Mouse (Mus musculus) brain, embryonic 14.5 days (tissue): ENCODE measurements around the gene Pimreg.

Experiments used
- CTCF ChIP-seq: fragments of 200-500 bp; IDR thresholded peaks from 2 replicates; pipeline ENCODE4 v1.5.1; 2012; ENCODE audit warnings: inconsistent platforms, mild to moderate bottlenecking, moderate library complexity, borderline replicate concordance; ENCODE audit not compliant: insufficient read depth, insufficient read length; ENCODE audit errors: extremely low read depth
- POLR2A ChIP-seq: fragments of 200-500 bp; IDR thresholded peaks from 2 replicates; pipeline ENCODE4 v1.6.1; 2012; ENCODE audit warnings: mild to moderate bottlenecking, inconsistent platforms, borderline replicate concordance; ENCODE audit not compliant: poor library complexity, insufficient read depth, insufficient read length, severe bottlenecking; ENCODE audit errors: extremely low read depth

DNA sequence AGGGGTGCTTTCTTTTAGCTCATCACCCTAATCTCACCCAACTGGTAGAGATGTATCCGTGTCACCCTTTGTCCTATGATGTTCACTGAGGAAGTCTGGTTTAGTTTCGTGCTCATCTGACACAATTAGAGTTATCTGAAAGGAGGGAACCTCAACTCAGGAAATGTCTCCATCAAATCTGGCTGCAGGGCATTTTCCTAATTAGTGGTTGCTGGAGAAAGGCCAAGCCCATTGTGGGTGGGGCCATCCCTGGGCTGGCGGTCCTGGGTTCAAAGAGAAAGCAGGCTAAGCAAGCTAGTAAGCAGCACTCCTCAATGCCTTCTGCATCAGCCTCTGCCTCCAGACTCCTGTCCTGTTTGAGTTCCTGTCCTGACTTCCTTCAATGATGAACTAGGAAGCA, 10.4 kb downstream of the Pimreg start:
- TF ChIP-seq CTCF (no peak), POLR2A (no peak)
